8 mouse cellular contexts compared by ENCODE assay signal in the genomic region with DNA sequence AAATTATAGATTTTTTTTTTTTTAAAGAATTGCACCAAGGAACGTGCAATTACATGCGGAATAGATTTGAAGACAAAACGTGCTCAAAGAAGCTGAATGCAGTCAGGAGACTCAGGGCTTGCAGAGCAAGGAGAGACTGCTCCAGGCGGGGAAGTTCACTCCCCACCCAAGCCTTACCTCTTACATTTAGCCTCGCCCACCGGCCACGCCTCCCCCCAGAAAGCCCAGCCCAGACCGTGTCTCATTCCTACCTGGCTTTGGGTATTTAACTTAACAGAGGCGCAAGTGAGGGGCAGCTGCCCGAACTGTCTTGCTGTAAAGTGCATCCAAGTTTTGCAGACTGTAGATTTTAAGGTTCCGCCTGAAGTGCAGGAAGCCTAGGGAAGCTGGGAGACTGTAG.
A peak's percentile ranks its signal among the peaks of the same experiment; 100 is the strongest.
DNase-seq lines count a peak whose midpoint lies in the region; ATAC-seq and TF ChIP-seq lines count a peak whose summit lies in the region.

No protein-coding gene starts in this region.

- H3K4me3 ChIP-seq in lung, embryonic 14.5 days (ENCODE audit: low read depth, low read length): peak overlapping the region; percentile 35
- H3K4me3 ChIP-seq in lung, adult 2 months (replicated peaks; ENCODE audit: extremely low read depth, low read depth, low read length): no peak overlapping the region
- no peak overlapping the region; a peak in 1 of 4 replicates for H3K4me3 ChIP-seq in liver, embryonic 14.5 days (ENCODE audit: insufficient read depth in 1 of 2, low read depth in 2 of 2, low read length in 2 of 2)

- H3K9me3 ChIP-seq in lung, embryonic 14.5 days (ENCODE audit: low read depth, low read length): no peaks in the 10 kb centered on the region
- H3K9me3 ChIP-seq in liver, embryonic 14.5 days (ENCODE audit: control insufficient read depth, low read length): no peaks in the 10 kb centered on the region

- DNase-seq in lung, embryonic 14.5 days: peak; percentile 63
- DNase-seq in lung, adult 2 months: no peak
- DNase-seq in forelimb bud, embryonic 11.5 days (ENCODE audit: low read depth, low spot score): peak; percentile 38
- no peak for DNase-seq in liver, embryonic 14.5 days (ENCODE audit: low read depth in 3 of 3, low spot score in 3 of 3)
- peak; percentile 12 for DNase-seq in splenic B cell, adult 2 months (ENCODE audit: low read depth, low spot score)
- no peak for DNase-seq in adrenal gland, adult (ENCODE audit: inconsistent age in 2 of 2, low spot score in 1 of 2)
- DNase-seq in adipocyte (ENCODE audit: low spot score): no peak
- DNase-seq in right cerebral cortex, postnatal 10 days (ENCODE audit: low spot score in 2 of 2): no peak

- H3K27me3 ChIP-seq in lung, embryonic 14.5 days (ENCODE audit: insufficient read depth, low read length): no peaks in the 10 kb centered on the region
- no peaks in the 10 kb centered on the region for H3K27me3 ChIP-seq in liver, embryonic 14.5 days (ENCODE audit: control insufficient read depth, insufficient read depth, low read length)
- H3K27me3 ChIP-seq in splenic B cell, adult 2 months (ENCODE audit: control insufficient read depth, insufficient read depth, low read length, poor library complexity, severe bottlenecking): no peaks in the 10 kb centered on the region

- H3K9ac ChIP-seq in lung, embryonic 14.5 days: no peak overlapping the region
- H3K9ac ChIP-seq in liver, embryonic 14.5 days (replicated peaks): no peak overlapping the region

- no peaks in the 10 kb centered on the region for H3K36me3 ChIP-seq in lung, embryonic 14.5 days (ENCODE audit: insufficient read depth)
- no peaks in the 10 kb centered on the region for H3K36me3 ChIP-seq in liver, embryonic 14.5 days (replicated peaks; ENCODE audit: control insufficient read depth, insufficient read depth, low read depth)
- H3K36me3 ChIP-seq in splenic B cell, adult 2 months (ENCODE audit: control insufficient read depth, insufficient read depth, low read length, poor library complexity, severe bottlenecking): no peaks in the 10 kb centered on the region

- no peak for TF ChIP-seq POLR2A in lung, adult 2 months (IDR thresholded peaks at IDR 0.05; ENCODE audit: borderline replicate concordance, extremely low read depth, low read depth, low read length)

- TF ChIP-seq CTCF in lung, embryonic 14.5 days (IDR thresholded peaks at IDR 0.05; ENCODE audit: low read depth): no peak
- no peak for TF ChIP-seq CTCF in lung, adult 2 months (IDR thresholded peaks at IDR 0.05; ENCODE audit: insufficient read depth, low read length)
- TF ChIP-seq CTCF in liver, embryonic 14.5 days (IDR thresholded peaks at IDR 0.05; ENCODE audit: low read depth): no peak

- peak overlapping the region; percentile 75 for H3K4me2 ChIP-seq in lung, embryonic 14.5 days
- peak overlapping the region; percentile 58 for H3K4me2 ChIP-seq in liver, embryonic 14.5 days (ENCODE audit: low read depth)

- WGBS in lung, embryonic 14.5 days: 6% methylated on average over 11 of the region's 11 CpGs
- 12% methylated on average over 11 of the region's 11 CpGs for WGBS in lung, adult 2 months
- whole genome bisulfite sequencing in liver, embryonic 14.5 days (ENCODE audit: insufficient replicate concordance): 6% methylated on average over 11 of the region's 11 CpGs

- H3K4me1 ChIP-seq in lung, embryonic 14.5 days (ENCODE audit: insufficient read depth): peaks cover 7% of the 10 kb centered on the region; the same call in 1 of the 2 replicates
- H3K4me1 ChIP-seq in lung, adult 2 months (ENCODE audit: control insufficient read depth, insufficient read depth, low read length): no peaks in the 10 kb centered on the region
- peaks cover 0 to 11% of the 10 kb centered on the region in 2 experiments; a peak in 3 of 4 replicates for H3K4me1 ChIP-seq in liver, embryonic 14.5 days (replicated peaks; ENCODE audit: control insufficient read depth in 2 of 2, insufficient read depth in 2 of 2, low read length in 1 of 2)

- H3K27ac ChIP-seq in lung, embryonic 14.5 days (ENCODE audit: low read depth): no peak overlapping the region
- H3K27ac ChIP-seq in liver, embryonic 14.5 days: no peak overlapping the region

- peak; percentile 81 for ATAC-seq in lung, embryonic 14.5 days (ENCODE audit: insufficient read depth)
- ATAC-seq in liver, embryonic 14.5 days (ENCODE audit: insufficient read depth): peak; percentile 73; the same call in 1 of the 2 replicates

- no peak for TF ChIP-seq EP300 in liver, embryonic 14.5 days (IDR thresholded peaks at IDR 0.05; ENCODE audit: low read depth)

Comparison
In these comparisons a context has a peak if more than half of its experiments do, and no peak if none do; other contexts are left out.
1. DNase-seq: peak in lung, embryonic 14.5 days (single experiment), forelimb bud, embryonic 11.5 days (single experiment) and splenic B cell, adult 2 months (single experiment); none in lung, adult 2 months (single experiment), liver, embryonic 14.5 days (0 of 3), adrenal gland, adult (0 of 2), adipocyte (single experiment) and right cerebral cortex, postnatal 10 days (0 of 2).